Mouse (Mus musculus): ENCODE data around the gene Aars2. TPM values are rescaled to one million over a fixed set of nuclear protein-coding genes. Genes with fewer than 3 reads are reported as not detected.

Gene Aars2
- polyA plus RNA-seq (2014; fragmentation: Nextera tagmentation; extraction: Ambion mirVana) = 14.8 and 16.8 TPM in 2 replicates

DNA sequence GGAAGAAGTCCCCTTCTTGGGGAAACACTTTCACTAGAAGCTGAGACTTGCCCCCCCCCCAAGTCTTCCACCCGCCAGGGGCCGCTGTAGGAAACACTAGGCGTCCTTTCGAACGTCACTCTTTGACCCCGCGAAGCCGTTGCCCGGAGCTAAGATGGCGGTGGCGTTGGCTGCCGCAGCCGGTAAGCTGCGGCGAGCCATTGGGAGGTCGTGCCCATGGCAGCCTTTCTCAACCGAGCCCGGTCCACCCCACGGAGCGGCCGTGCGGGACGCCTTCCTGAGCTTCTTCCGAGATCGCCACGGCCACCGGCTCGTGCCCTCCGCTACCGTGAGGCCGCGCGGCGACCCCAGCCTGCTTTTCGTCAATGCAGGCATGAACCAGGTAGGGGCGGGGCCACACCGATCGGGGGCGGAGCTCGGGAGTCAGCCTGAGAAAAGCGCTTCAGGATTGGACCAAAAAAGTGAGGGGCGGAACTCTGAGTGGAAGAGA, at the start of gene Aars2:
Aars2 (plus strand) TSS at position 142 of the 490 bp plus-strand sequence.
- H3K4me3 ChIP-seq (ENCODE audit: low read depth, low read length) = peak within 1 kb of the TSS; percentile 78
- H3K27ac ChIP-seq (ENCODE audit: low read length) = peak within 1 kb of the TSS; percentile 78; the same call in 1 of the 2 replicates
- under 1% methylated on average over 42 of the region's 42 CpGs for WGBS
- H3K27me3 ChIP-seq (ENCODE audit: control insufficient read depth, insufficient read depth, low read length) = no peaks in the 10 kb centered on the region
- no peaks in the 10 kb centered on the region; the same call in 1 of the 2 replicates for H3K36me3 ChIP-seq (ENCODE audit: control insufficient read depth, insufficient read depth, low read length)
- peak within 1 kb of the TSS; percentile 61 for H3K9ac ChIP-seq (replicated peaks; ENCODE audit: low read depth, low read length)
- H3K4me1 ChIP-seq (ENCODE audit: control insufficient read depth, insufficient read depth, low read length) = peaks cover 4% of the 10 kb centered on the region
- H3K4me2 ChIP-seq (replicated peaks; ENCODE audit: low read depth, low read length) = peak within 1 kb of the TSS; percentile 43
- H3K9me3 ChIP-seq (ENCODE audit: control insufficient read depth, low read depth, low read length) = no peaks in the 10 kb centered on the region
- peak; percentile 94 for ATAC-seq (ENCODE audit: insufficient number of reproducible peaks, insufficient read depth, low FRiP score, low read depth)

DNA sequence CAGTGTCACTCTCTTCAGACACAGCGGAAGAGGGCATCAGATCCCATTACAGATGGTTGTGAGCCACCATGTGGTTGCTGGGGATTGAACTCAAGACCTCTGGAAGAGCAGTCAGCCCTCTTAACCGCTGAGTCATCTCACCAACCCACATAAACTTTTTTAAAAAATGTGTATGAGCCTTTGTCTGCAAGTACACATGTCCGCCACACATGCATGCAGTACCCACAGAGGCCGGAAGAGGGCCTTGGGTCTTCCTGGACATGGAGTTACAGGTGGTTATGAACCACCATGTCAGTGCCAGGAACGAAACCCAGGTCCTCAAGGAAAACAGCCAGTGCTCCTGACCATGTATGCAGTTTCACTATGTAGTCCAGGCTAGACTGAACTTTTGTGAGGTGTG, 49.2 kb upstream of the Aars2 start:
- no peak for ATAC-seq (ENCODE audit: insufficient number of reproducible peaks, insufficient read depth, low FRiP score, low read depth)
- H3K9me3 ChIP-seq (ENCODE audit: control insufficient read depth, low read depth, low read length) = no peaks in the 10 kb centered on the region
- no peaks in the 10 kb centered on the region for H3K4me1 ChIP-seq (ENCODE audit: control insufficient read depth, insufficient read depth, low read length)
- 85% methylated on average over 5 of the region's 5 CpGs for WGBS
- H3K36me3 ChIP-seq (ENCODE audit: control insufficient read depth, insufficient read depth, low read length) = no peaks in the 10 kb centered on the region
- no peaks in the 10 kb centered on the region for H3K27me3 ChIP-seq (ENCODE audit: control insufficient read depth, insufficient read depth, low read length)
- H3K9ac ChIP-seq (replicated peaks; ENCODE audit: low read depth, low read length) = no peak overlapping the region
- no peak overlapping the region for H3K27ac ChIP-seq (ENCODE audit: low read length)
- H3K4me3 ChIP-seq (ENCODE audit: low read depth, low read length) = no peak overlapping the region
- no peak overlapping the region for H3K4me2 ChIP-seq (replicated peaks; ENCODE audit: low read depth, low read length)

DNA sequence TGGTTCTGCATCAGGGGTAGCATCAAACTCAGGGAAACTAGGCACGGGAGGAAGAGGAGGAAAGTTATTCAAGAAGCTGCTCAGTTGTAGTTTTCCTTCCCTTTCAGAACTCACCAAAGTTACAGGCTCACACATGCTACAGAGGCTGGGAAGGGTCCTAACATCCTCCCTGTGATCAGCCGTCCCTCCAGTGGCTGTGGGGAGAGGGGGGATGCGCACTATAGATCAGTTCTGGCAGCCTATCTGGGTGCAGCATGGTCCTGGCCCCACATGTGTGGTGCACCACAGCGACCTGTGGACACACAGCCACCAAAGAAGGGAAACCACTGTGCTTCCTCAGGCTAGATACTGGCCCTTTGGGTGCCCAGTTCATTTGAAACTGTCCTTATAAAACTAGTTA, 48.1 kb upstream of the Aars2 start:
- Histone ChIP-seq H3K4me1 (ENCODE audit: control insufficient read depth, insufficient read depth, low read length) (no peaks in the 10 kb centered on the region), H3K9ac (replicated peaks; ENCODE audit: low read depth, low read length) (no peak overlapping the region), H3K27me3 (ENCODE audit: control insufficient read depth, insufficient read depth, low read length) (no peaks in the 10 kb centered on the region), H3K27ac (ENCODE audit: low read length) (no peak overlapping the region), H3K4me3 (ENCODE audit: low read depth, low read length) (no peak overlapping the region), H3K36me3 (ENCODE audit: control insufficient read depth, insufficient read depth, low read length) (no peaks in the 10 kb centered on the region), H3K9me3 (ENCODE audit: control insufficient read depth, low read depth, low read length) (no peaks in the 10 kb centered on the region), H3K4me2 (replicated peaks; ENCODE audit: low read depth, low read length) (no peak overlapping the region)
- ATAC-seq (ENCODE audit: insufficient number of reproducible peaks, insufficient read depth, low FRiP score, low read depth) = no peak
- 76% methylated on average over 4 of the region's 4 CpGs for WGBS

DNA sequence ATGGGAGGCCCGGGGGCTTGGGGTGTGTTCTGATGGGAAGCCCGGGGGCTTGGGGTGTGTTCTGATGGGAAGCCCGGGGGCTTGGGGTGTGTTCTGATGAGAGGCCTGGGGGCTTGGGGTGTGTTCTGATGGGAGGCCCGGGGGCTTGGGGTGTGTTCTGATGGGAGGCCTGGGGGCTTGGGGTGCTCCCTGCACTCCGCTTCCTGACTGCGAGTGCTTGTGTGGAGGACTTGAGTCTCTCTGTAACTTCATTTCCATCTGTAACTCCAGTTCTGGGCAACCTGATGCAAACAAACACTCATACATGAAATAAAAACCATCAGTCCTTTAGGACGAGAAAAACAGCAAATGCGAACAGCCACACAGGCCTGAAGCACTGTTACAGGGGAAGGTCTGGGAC, 47.6 kb upstream of the Aars2 start:
- H3K36me3 ChIP-seq (ENCODE audit: control insufficient read depth, insufficient read depth, low read length) = no peaks in the 10 kb centered on the region
- H3K4me1 ChIP-seq (ENCODE audit: control insufficient read depth, insufficient read depth, low read length) = no peaks in the 10 kb centered on the region
- WGBS = 87% methylated on average over 7 of the region's 8 CpGs
- H3K4me3 ChIP-seq (ENCODE audit: low read depth, low read length) = no peak overlapping the region
- no peak for ATAC-seq (ENCODE audit: insufficient number of reproducible peaks, insufficient read depth, low FRiP score, low read depth)
- H3K27me3 ChIP-seq (ENCODE audit: control insufficient read depth, insufficient read depth, low read length) = no peaks in the 10 kb centered on the region
- no peak overlapping the region for H3K4me2 ChIP-seq (replicated peaks; ENCODE audit: low read depth, low read length)
- H3K9me3 ChIP-seq (ENCODE audit: control insufficient read depth, low read depth, low read length) = no peaks in the 10 kb centered on the region
- H3K9ac ChIP-seq (replicated peaks; ENCODE audit: low read depth, low read length) = no peak overlapping the region
- no peak overlapping the region for H3K27ac ChIP-seq (ENCODE audit: low read length)

DNA sequence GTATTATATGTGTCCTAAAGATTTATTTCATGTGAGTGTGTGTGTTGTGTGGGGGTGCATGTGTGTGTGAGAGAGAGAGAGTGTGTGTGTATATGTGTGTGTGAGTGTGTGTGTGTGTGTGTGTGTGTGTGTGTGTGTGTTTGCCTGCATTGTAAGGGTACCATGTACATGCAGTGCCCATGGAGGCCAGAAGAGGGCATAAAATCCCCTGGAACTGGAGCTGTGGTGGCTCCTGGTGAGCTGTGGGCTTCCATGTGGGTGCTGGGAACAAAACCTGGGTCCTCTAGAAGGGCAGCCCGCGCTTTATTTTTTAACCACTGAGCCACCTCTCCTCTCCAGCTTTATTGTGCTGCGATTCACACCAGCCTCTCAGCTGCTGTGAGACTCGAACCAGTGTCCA, 44.1 kb upstream of the Aars2 start:
- H3K9ac ChIP-seq (replicated peaks; ENCODE audit: low read depth, low read length) = no peak overlapping the region
- WGBS = 93% methylated on average over 4 of the region's 4 CpGs
- H3K4me3 ChIP-seq (ENCODE audit: low read depth, low read length) = no peak overlapping the region
- H3K4me2 ChIP-seq (replicated peaks; ENCODE audit: low read depth, low read length) = no peak overlapping the region
- no peaks in the 10 kb centered on the region for H3K36me3 ChIP-seq (ENCODE audit: control insufficient read depth, insufficient read depth, low read length)
- H3K4me1 ChIP-seq (ENCODE audit: control insufficient read depth, insufficient read depth, low read length) = no peaks in the 10 kb centered on the region
- no peaks in the 10 kb centered on the region for H3K27me3 ChIP-seq (ENCODE audit: control insufficient read depth, insufficient read depth, low read length)
- H3K27ac ChIP-seq (ENCODE audit: low read length) = no peak overlapping the region
- no peaks in the 10 kb centered on the region for H3K9me3 ChIP-seq (ENCODE audit: control insufficient read depth, low read depth, low read length)
- no peak for ATAC-seq (ENCODE audit: insufficient number of reproducible peaks, insufficient read depth, low FRiP score, low read depth)

DNA sequence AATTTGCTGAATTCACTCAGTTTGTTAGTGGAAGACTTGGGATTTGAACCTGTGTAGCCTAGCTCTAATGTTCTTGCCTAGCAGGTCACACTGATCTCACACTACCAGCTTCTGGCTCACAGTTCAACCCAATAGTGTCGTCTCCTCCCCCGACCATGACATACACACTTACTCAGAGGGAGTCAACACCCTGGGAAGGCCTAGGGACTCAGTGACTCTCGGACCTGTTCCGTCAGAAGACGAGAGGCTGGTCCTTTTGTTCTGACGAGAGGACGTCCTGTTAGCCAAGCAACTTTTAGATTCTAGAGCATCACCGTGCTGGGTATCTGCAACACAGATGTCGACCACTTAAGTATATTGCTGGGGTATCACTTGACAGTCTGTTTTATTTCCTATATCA, 42.4 kb upstream of the Aars2 start:
- H3K27me3 ChIP-seq (ENCODE audit: control insufficient read depth, insufficient read depth, low read length) = no peaks in the 10 kb centered on the region
- WGBS = 79% methylated on average over 9 of the region's 9 CpGs
- H3K4me1 ChIP-seq (ENCODE audit: control insufficient read depth, insufficient read depth, low read length) = no peaks in the 10 kb centered on the region
- no peak overlapping the region for H3K9ac ChIP-seq (replicated peaks; ENCODE audit: low read depth, low read length)
- H3K4me3 ChIP-seq (ENCODE audit: low read depth, low read length) = no peak overlapping the region
- no peak for ATAC-seq (ENCODE audit: insufficient number of reproducible peaks, insufficient read depth, low FRiP score, low read depth)
- no peak overlapping the region for H3K27ac ChIP-seq (ENCODE audit: low read length)
- H3K4me2 ChIP-seq (replicated peaks; ENCODE audit: low read depth, low read length) = no peak overlapping the region
- H3K36me3 ChIP-seq (ENCODE audit: control insufficient read depth, insufficient read depth, low read length) = no peaks in the 10 kb centered on the region
- no peaks in the 10 kb centered on the region for H3K9me3 ChIP-seq (ENCODE audit: control insufficient read depth, low read depth, low read length)

DNA sequence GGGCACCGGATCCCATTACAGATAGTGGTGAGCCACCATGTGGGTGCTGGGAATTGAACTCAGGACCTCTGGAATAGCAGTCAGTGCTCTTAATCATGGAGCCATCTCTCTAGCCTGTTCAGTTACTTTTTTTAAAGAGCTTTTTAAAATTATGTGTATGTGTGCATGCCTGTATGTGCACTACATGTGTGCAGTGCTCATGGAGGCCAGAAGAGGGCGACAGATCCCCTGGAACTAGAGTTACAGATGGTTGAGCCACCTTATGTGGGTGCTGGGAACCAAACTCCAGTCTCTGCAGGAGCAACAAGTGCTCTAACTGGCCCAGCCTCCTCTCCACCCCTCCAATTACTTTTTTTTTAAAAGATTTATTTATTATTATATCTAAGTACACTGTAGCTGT, 39.9 kb upstream of the Aars2 start:
- Histone ChIP-seq H3K27me3 (ENCODE audit: control insufficient read depth, insufficient read depth, low read length) (no peaks in the 10 kb centered on the region), H3K9me3 (ENCODE audit: control insufficient read depth, low read depth, low read length) (no peaks in the 10 kb centered on the region), H3K36me3 (ENCODE audit: control insufficient read depth, insufficient read depth, low read length) (no peaks in the 10 kb centered on the region), H3K9ac (replicated peaks; ENCODE audit: low read depth, low read length) (no peak overlapping the region), H3K4me3 (ENCODE audit: low read depth, low read length) (no peak overlapping the region), H3K4me1 (ENCODE audit: control insufficient read depth, insufficient read depth, low read length) (no peaks in the 10 kb centered on the region), H3K4me2 (replicated peaks; ENCODE audit: low read depth, low read length) (no peak overlapping the region), H3K27ac (ENCODE audit: low read length) (no peak overlapping the region)
- 59% methylated on average over 2 of the region's 2 CpGs for WGBS
- no peak for ATAC-seq (ENCODE audit: insufficient number of reproducible peaks, insufficient read depth, low FRiP score, low read depth)

DNA sequence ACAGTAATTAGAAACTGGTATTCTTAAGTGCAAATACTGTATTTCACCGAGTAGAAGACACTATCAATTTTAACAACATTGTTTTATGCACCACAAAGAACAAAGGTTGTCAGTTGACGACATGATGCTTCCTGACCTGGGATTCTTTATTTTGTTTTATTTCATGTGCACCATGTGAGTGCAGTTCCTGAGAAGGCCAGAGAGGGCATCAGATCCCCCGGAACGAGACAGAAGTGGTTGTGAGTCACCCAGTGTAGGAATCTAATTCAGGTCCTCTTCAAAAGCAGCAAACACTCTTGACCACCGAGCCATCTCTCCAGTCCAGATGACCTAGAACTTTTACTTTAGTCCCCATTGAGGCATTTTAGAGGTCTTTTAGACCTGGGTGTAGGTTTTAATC, 38.3 kb upstream of the Aars2 start:
- Histone ChIP-seq H3K36me3 (ENCODE audit: control insufficient read depth, insufficient read depth, low read length) (no peaks in the 10 kb centered on the region), H3K9me3 (ENCODE audit: control insufficient read depth, low read depth, low read length) (no peaks in the 10 kb centered on the region), H3K4me3 (ENCODE audit: low read depth, low read length) (no peak overlapping the region), H3K4me2 (replicated peaks; ENCODE audit: low read depth, low read length) (no peak overlapping the region), H3K27me3 (ENCODE audit: control insufficient read depth, insufficient read depth, low read length) (no peaks in the 10 kb centered on the region), H3K27ac (ENCODE audit: low read length) (no peak overlapping the region), H3K9ac (replicated peaks; ENCODE audit: low read depth, low read length) (no peak overlapping the region), H3K4me1 (ENCODE audit: control insufficient read depth, insufficient read depth, low read length) (no peaks in the 10 kb centered on the region)
- ATAC-seq (ENCODE audit: insufficient number of reproducible peaks, insufficient read depth, low FRiP score, low read depth) = no peak
- 83% methylated on average over 5 of the region's 5 CpGs for WGBS

DNA sequence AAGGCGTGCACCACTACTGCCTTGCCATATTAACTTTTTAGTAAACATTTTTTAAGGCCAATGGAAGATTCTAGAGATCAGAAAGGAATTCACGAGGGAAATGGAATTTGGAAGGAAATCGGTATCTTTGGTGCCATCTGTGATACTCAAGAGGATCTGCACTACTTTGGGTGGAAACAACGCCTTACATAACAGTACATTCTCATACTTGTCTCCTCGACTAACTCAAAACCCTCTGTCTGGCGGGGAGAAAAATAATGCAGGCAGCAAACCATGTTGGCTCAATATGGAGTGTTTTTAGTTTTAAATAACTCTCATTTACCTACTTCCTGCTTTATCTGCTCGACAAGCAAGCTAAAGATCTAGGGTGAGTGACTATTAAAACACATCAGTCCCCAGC, 35.9 kb upstream of the Aars2 start:
- H3K27me3 ChIP-seq (ENCODE audit: control insufficient read depth, insufficient read depth, low read length) = no peaks in the 10 kb centered on the region
- H3K4me2 ChIP-seq (replicated peaks; ENCODE audit: low read depth, low read length) = no peak overlapping the region
- H3K27ac ChIP-seq (ENCODE audit: low read length) = no peak overlapping the region
- H3K4me3 ChIP-seq (ENCODE audit: low read depth, low read length) = no peak overlapping the region
- H3K9ac ChIP-seq (replicated peaks; ENCODE audit: low read depth, low read length) = no peak overlapping the region
- H3K4me1 ChIP-seq (ENCODE audit: control insufficient read depth, insufficient read depth, low read length) = no peaks in the 10 kb centered on the region
- no peaks in the 10 kb centered on the region for H3K36me3 ChIP-seq (ENCODE audit: control insufficient read depth, insufficient read depth, low read length)
- no peaks in the 10 kb centered on the region for H3K9me3 ChIP-seq (ENCODE audit: control insufficient read depth, low read depth, low read length)
- ATAC-seq (ENCODE audit: insufficient number of reproducible peaks, insufficient read depth, low FRiP score, low read depth) = no peak
- WGBS = 79% methylated on average over 7 of the region's 7 CpGs

Data from stomach, embryonic 14.5 days (tissue).